Mouse (Mus musculus) 416B (cell line): ENCODE results near the gene Calhm6.

Experiments used
- DNase-seq: peaks from one replicate; pipeline ENCODE4 v3.0.0; 2011; ENCODE audit warnings: low read depth

The Calhm6 gene

DNA sequence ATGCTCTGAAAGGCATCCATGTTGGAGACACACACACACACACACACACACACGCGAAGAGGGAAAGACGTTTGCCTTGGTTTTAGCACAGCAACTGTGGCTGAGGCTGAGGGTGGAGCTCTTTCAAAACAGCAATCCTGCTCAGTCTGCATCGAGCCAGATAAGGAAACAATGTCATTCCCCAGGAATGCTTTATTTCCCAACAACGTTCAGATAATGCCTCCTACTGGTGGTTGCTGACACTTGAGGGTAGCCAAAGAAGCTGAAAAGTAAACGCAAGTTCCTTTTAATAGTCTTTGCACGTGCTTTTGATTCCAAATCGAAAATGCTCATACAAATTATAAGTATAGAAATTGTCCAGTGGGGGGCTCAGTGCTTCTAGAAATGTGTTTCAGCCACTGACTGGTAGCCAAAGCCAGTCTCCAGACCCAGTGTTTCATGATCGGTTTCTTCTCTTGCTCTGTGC lies 31.3 kb downstream of the Calhm6 start, which contains the start of gene Calhm5:
TSS of gene Calhm5 (minus strand) at position 102 of the 466 bp plus-strand sequence.
- peak; percentile 64 for DNase-seq

DNA sequence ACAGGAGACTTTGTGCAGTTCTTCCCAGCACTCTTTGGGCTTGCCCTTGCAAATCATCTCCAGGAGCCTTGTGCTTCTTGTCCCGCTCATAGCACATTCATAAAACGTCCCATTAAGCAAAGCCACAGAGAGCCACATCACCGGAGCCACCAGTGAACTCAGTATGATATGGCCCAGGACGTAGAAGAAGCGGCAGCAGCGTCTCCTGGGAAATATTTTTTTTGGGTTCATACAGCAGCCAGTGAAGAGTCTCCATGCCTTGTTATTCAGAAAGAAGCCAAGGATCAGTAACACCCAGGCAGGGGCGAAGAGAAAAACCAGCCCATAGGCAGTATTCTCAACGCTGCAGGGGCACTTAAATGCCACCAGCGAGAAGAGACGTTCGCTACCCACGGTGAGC lies 31.8 kb downstream of the Calhm6 start:
- DNase-seq = no peak

GRCm38 (mm10) chr10:34095147-34095546 lies 32.6 kb downstream of the Calhm6 start:
- DNase-seq = no peak

GRCm38 (mm10) chr10:34091888-34092287 lies 35.9 kb downstream of the Calhm6 start:
- DNase-seq = no peak

DNA sequence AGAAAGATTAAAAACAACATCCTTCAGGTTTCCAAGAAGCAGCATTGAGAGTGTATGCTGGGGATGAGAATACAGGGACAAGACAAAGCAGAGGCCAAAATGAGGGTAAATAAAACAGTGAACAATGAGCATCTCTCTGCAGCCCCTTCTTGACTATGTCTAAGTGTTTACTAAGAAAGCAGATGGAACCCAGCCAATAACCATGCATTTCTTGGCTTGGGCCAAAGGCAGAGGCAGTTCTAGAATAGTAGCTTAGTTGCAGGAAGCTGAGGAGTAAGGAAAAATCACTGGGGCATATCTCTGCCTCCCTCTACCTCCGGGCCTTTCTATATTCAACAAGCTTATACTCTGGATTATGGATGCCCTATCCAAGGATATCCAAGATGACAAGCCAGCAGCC lies 37.3 kb downstream of the Calhm6 start:
- DNase-seq = no peak

DNA sequence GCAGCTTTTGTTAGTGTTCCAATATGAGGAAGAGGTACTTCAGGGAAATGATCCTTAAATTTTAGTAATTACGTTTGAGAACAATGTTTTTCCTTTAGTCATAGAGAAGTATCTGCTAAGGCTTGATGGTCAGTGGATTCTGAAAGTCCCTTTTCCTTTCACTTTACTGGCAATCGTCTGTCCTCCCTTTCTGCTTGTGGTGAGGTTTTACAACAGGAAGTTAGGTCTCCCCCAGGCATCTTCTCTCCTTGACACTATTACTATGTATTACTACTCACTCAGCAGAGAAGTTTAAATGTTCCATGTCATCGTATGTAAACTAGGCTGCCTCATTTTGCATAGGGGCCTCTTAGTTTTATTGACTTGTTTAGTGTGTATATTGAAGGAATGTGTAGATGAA lies 38.3 kb downstream of the Calhm6 start:
- peak; percentile 36 for DNase-seq

DNA sequence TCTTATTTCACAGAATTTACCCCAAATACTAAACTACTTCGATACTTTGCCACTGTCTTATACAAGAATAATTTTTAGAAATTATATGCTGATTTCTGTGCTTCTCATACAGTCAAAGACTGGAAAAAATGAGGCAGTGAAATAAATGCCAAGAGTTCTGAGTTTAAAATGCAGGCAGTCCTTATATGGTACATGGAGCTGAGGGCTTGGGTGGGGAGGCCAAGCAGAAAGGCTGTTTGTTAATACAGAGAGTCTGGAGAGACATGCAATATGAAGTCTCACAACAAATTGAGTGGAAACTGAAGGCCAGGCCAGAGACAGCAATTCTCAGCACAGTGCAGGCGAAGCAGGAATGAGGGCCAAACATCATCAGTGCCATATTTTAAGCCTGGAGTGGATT lies 39.3 kb downstream of the Calhm6 start:
- DNase-seq = no peak

- DNase-seq = no peak
Measured at GRCm38 (mm10) chr10:34086514-34086913, 41.3 kb downstream of the Calhm6 start.
